Mouse (Mus musculus) left cerebral cortex, postnatal 4 days (tissue): ENCODE measurements around the gene Nupl1. TPM values are rescaled to one million over a fixed set of nuclear protein-coding genes. Genes with fewer than 3 reads are reported as not detected.
A peak's percentile ranks its signal among the peaks of the same experiment; 100 is the strongest.

Experiments used
- DNase-seq: peaks from one replicate; pipeline ENCODE4 v3.0.0-alpha.2; 2022
- intact Hi-C: fragments of 180-260 bp; cut with DNase I; formaldehyde crosslinking; loops from one replicate; pipeline ENCODE4 v1.15.1; 2025
- total RNA-seq, 2 experiments: library from RNA; stranded (reverse); gene quantifications; 2 replicates each; pipeline ENCODE4 v1.2.3; 2021

The Nupl1 gene
- not detected for total RNA-seq

DNA sequence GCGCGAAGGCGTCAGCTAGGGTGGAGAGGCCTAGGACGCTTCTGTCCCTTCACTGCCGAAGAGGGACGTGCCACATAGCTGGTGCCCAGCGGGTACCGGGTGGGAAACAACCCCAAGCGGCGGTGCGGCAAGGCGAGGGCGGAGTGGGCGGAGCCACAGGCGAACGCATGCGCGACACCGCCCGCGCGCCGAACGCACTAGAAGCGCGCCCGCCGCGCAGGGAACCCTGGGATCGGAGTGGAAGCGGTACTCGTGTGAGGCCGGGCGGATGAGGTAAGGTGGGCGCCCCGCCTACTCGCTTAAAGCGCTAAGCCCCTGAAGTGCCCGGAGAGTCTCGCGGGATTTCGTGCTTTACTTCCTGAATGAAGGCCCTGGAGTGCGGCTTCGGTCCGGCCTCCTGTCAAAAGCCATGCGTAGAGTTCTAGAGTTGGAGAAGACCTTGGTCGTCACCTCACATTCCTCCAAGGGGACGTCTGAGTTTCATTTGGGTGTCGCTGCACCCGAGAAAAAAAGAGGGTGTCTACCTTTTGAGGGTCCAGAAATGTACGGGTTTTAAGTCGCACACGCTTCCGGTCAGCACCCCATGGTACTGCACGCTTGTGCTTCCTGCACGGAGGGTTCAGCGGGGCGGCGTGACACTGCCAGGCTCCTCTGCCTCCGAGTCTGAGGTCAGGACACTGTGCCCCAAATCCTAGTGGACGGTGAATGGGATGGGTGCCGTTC is at the start of gene Nupl1, which contains the start of gene Gm49336:
Nupl1 (minus strand) TSS at position 151 of the 723 bp plus-strand sequence.
Gm49336 (minus strand) TSS at position 227 of the 723 bp plus-strand sequence.
- intact Hi-C loops = loop anchor here (5.0 kb wide), 1 partner anchor 446 kb away; no protein-coding TSS in a partner anchor
- peak; percentile 99 for DNase-seq

DNA sequence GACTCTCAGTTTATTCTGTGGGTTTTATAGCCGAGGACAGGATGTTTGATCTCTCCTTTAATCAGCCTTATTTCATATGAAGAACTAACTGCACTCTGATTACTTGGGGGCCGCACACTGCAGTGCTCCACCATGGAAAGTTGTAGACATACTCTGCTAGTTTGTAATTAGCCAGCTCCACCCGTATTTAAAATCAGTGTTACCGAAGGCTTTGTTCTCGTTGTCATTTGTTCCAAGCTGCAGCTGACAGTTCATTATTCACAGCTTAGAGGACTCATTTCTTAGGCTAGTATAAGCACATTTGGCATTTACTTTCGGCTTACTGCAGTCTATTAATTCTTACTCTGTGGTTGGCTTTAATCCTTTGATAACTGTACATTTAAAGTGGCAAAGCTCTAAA is 49.8 kb upstream of the Nupl1 start:
- no peak for DNase-seq
- intact Hi-C loops = loop anchor here (5.0 kb wide), 1 partner anchor 76 kb away; no protein-coding TSS in a partner anchor

DNA sequence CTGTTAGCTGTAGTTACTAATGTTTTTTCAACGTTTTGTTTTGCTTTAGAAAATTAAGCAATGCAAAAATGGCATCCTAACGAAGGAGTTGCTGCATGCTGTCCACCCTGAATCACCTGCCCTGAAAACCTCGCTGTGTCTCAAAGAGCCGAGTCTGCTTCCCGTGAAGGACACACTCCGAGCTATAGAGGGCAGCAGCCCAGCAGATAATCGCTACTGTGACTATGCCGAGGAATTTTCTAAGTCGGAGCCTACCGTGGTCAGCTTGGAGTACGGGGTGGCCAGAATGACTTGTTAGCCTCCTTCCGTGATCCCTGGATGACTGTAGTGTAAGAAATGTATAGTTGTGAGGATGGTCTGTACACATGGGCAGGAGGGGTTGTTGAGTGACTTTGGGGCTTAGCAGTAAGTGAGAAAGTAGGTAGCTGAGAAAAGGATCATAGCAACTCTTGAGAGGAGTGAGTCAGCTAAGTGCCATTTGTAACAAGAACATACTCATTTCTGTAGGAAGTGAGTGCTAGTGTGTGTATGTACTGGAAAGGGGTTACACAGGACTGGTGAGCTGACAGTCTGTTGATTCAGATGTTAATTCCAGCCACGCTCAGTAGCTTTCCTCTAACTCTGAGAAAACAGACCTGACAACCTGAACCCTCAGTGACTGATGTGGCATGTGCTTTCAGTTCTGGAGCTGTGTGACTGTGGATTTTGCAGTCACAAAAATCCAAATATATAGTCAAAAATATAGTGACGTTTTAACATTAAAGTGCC is 49.2 kb upstream of the Nupl1 start:
- DNase-seq = peak; percentile 27
- intact Hi-C loops = loop anchor here (5.0 kb wide), 1 partner anchor 77 kb away; no protein-coding TSS in a partner anchor

DNA sequence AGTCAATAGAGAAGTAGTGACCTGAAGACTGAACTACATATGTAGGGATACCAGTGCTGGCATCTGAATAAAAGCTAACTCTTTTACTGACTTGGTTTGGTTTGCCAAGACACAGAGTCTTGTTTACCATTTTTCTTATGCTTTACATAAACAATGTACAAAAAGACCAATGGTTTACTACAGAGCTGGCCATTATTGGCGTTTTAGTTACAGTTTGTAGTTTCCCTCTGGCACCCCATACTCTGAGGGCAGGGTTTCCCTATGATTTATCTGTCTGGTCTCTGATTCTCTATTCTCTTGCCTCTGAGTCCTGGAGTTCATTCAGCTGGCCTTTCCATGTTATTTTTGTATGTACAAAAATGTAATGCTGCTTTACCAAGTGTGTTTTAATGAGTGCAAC is 44.3 kb upstream of the Nupl1 start:
- intact Hi-C loops = no loop called here
- no peak for DNase-seq

DNA sequence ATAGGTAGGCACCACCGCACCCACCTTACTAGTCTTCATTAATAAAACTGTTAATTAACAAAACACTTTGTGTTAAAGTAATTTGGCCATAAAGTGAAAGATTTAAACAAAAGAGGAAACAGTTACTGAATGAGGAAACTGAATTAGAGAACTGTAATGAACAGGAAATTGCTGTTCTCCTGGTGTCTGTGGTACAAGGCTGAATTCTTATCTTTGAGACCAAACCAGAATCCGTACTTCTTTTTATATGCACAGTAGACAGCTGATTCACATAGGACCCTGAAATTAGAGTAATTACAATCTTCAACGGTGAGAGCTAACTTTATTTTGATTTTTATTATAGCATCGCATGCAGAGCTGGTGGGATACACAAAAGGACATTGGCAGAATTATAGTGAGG is 39.1 kb upstream of the Nupl1 start:
- no peak for DNase-seq
- intact Hi-C loops = no loop called here

DNA sequence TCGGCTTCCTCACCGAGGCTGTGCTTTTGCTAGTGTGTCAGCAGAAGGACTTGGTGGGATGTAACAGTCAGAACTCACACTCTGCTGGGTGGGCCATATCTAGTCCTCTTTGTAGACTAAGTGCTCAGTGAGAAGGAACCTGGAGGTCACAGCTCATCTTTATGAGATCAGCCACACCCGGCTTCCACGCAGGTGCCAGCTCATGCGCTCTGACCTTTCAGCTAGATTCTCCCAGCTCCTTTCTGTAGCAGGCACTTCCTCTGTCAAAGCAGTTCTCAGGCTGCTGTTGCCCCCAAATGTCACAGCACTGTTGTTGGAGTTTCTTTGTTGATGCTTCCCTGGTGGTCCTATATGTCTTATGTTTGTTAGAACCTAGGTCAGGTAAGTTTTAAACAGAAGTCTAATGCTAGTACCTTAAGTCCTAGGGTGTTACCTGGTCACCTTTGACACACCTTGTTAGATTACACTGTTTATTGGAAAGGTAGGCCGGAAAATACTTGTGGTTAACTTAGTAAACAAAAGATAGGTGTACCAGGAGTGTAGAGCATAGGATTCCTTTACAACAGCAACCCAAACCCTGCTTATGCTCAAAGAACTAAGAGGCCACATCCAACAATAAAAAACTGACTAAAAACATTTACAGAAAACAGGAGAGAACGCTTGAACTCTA is 35.1 kb upstream of the Nupl1 start:
- no peak for DNase-seq
- intact Hi-C loops = no loop called here

DNA sequence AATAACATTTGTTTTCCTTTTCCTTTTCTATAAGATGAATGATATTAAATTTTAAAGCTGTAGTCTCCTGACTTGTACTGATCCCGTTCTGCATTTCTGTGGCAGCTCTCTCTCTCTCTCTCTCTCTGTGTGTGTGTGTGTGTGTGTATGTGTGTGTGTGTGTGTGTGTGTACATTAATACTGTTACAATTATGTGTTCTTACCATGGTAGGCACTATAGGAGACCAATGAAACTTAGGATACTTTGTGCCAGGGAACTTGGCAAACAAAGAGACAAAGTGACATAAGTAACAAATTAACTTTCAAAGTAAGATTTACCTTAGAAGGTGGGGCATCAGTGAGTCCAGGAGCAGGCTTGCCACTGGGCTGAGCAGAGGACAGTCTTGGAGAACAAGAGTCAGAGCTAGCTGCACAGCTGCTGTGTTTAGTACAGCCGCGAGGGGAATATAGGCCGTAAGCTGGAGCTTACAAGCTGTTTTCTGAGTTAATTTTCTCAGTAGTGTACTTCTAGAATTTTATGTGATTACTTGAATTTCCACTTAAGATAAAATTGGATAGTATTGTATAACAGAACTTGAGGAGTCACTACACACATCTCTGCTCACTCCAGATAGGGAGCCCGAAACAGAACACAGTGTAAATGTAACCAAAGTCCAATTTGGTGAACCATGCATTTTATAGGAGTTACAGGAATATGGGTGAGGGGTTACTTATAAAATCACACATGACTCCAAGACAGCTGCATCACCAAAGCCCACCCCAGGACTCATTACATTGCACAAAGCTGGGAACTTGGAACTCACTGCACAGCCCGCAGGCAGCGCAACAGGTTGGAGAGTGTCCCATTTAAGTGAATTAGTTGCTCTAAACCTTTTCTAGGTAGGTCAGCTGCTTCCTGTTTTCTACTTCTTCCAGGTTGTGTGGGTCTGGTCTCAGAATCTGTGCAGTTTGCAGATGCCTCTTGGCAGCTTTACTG is 24.4 kb upstream of the Nupl1 start:
- DNase-seq = no peak
- intact Hi-C loops = no loop called here

DNA sequence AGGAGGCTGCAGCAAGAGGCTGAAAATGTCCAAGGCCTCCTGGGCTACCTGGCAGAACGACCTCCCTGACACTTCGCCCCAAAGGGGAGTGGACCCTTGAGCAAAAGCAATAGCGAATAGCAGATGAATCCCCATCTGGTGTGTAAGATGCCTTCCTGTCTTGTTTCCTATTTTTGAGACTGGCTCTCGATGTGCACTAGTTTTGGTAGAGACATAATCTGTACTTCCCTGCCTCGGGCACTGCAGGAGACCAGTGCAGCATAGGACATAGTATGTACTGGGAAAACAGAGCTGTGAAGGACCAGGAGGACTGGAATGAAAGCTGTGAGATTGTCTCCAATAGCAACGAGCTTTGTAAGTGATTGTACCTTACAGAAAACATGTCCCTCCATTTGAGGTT is 22.1 kb upstream of the Nupl1 start:
- DNase-seq = no peak
- intact Hi-C loops = no loop called here

DNA sequence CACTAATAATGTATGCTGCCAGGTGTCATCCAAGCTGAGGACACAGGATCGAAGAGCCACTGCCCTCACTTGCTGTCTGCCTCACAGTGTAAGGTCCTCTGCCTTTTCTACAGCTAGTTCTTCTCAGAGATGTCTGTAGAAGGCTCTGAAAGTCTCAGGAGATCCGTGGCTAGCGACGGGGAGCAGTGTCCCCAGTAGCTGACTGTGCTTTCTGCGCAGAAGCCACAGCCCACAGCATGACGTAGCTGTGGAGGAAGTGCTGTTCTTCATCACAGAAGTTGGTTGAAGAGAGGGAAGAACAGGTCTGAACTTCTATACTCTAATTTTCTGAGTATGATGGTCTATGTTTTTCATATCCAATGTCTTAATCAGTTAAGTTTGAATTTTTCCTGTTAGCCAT is 18.1 kb upstream of the Nupl1 start:
- DNase-seq = no peak
- intact Hi-C loops = no loop called here

DNA sequence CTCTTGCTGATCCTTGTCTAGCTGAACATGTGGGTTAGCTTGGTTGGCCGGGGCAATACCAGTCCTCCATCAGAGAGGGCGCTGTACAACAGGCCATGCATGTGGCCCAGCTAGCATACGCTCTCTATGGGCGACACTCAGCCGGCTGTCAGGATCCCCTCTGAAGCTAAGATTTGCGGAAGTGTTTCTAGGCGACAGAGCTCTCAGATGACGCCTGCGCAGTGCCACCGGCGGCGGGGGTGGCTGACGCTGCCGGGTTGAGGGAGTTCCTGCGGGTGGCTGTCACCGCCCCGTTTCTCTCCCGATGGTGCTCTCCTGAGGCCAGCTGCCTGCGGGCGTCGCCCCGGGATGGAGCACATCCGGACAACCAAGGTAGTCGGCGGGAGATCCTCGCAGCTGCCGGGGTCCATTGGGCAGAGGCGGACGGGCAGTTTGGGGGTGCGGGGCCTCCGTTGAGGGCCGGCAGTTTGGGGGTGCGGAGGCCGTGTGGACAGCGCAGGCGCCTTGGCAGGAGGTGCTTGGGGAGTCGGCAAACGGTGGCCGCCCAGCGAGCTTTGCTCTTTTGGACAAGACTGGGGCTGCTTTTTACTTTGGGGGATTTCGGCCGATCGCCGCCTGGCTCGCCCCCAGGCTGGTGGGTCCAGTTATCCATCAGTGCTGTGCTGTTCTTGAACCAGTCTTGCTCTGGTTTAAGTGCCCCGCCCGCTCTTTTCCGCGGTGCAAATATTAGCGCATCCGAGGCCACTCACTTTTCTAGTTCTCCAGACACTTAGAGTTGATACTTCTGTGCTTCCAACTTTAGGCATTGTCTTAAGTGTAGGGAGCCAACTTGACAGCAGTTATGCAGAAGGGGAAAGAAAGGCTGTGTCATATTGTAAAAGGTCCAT is 14.0 kb upstream of the Nupl1 start, which contains the start of gene Mtmr6:
Mtmr6 (plus strand) TSS at position 239 of the 887 bp plus-strand sequence.
- intact Hi-C loops = no loop called here
- DNase-seq = peak; percentile 93

DNA sequence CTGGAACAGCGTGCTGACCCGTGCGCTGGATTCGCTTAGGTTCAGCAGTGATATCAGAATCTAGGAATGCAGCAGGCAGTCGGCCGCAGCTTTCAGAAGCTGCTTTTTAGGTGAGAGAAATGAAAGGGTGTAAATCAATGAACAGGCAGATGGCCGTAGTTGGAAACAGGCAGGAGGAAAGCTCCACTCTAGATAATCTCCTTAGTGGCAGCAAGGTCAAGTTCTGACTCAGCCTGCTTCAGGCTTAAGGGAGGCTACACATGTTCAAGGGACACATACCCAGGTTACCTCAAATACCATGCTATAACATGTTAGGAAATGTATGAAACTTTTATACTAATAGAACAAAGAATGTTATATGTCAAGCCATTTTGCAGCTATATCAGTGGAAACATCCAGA is 11.1 kb upstream of the Nupl1 start:
- intact Hi-C loops = no loop called here
- no peak for DNase-seq

DNA sequence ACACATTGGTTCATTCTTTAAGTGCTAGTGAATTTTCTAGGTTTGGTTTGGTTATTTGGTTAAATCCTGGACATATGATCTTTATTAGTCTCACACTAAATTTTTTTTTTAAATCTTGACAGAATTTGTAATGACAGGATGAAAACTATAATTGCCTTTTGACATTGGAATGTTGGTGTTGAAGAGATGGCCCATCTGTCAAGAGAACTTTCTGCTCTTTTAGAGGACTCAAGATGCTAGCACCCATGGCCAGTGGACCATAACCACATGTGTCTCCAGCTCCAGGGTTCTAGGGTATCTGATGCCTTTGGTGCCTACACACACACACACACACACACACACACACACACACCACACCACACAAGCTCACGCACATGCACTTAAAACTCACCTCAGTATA is 6.6 kb upstream of the Nupl1 start:
- no peak for DNase-seq
- intact Hi-C loops = no loop called here

DNA sequence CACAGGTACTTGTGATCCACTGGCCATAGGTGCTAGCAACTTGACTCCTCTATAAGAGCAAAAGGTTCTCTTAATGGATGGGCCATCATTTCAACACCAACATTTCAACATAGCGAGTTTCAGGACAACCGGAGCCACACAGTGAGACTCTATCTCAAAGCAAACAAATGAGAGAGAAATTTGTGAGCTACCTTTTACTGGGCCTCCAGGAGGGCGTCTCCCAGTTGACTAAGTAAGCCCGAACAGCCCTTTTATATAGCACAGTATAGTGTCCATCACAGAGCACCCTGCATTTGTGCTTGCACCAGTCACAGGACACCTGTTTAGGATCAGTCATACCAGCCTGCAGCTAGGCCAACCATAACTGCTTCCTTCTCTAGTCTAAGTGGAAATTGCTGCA is 5.9 kb upstream of the Nupl1 start:
- DNase-seq = no peak
- intact Hi-C loops = no loop called here

DNA sequence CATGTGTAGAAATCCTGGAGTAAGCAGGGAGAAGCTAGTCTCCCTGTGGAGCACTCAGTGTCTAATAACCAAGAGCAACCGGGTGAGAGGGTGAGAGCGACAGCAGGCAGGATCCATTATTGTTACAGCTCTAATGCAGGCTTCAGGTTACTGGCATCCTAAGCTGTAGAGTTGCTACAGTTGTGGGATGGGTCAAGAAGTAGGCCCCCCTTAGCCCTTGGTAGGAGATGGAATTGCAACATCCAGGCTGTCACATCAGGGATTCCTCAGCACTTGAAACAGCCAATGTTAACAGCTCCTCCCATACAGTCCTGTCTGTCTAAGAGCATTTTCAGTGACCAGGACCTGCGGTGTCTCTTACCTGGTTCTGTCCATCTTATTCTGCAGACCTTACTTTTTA is 5.1 kb upstream of the Nupl1 start:
- intact Hi-C loops = no loop called here
- DNase-seq = no peak

DNA sequence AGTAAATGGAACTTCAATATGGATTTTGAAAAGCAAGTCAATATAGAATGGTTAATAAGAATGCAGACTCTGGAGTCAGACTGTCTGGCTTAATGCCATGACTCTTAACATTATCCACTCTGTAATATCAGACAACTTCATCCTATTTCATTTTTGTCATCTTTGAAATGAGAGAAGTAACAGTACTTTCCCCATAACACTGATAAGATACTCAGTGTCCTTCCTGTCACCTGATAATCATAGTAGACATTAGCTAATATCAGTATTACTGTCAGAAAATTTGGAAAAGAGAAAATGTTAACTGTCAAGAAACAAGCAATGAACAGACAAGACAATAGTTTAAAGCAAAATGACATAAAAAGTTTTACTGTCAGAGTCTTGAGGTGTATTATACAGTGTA is 3.5 kb upstream of the Nupl1 start:
- no peak for DNase-seq
- intact Hi-C loops = loop anchor here (5.0 kb wide), 1 partner anchor 443 kb away; no protein-coding TSS in a partner anchor

DNA sequence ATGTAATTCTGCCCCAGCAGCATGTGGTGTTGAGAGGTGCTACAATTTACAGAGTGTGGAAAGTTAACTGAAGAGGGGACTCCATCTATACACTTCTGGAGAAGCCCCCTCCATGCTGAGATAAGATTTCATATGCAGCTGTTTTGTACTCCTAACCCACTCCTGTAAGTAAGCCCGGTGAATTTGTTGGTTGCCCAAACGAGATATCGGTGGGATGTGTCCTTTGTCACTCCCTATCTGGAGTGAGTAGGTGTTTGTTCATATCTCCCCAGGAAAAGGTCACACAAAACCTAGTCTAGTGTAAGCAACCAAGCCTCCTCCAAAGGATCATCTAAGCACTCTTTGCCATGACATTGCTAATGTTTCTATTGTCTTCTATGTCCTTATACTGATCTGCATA is 2.2 kb upstream of the Nupl1 start:
- no peak for DNase-seq
- intact Hi-C loops = loop anchor here (5.0 kb wide), 1 partner anchor 444 kb away; no protein-coding TSS in a partner anchor

DNA sequence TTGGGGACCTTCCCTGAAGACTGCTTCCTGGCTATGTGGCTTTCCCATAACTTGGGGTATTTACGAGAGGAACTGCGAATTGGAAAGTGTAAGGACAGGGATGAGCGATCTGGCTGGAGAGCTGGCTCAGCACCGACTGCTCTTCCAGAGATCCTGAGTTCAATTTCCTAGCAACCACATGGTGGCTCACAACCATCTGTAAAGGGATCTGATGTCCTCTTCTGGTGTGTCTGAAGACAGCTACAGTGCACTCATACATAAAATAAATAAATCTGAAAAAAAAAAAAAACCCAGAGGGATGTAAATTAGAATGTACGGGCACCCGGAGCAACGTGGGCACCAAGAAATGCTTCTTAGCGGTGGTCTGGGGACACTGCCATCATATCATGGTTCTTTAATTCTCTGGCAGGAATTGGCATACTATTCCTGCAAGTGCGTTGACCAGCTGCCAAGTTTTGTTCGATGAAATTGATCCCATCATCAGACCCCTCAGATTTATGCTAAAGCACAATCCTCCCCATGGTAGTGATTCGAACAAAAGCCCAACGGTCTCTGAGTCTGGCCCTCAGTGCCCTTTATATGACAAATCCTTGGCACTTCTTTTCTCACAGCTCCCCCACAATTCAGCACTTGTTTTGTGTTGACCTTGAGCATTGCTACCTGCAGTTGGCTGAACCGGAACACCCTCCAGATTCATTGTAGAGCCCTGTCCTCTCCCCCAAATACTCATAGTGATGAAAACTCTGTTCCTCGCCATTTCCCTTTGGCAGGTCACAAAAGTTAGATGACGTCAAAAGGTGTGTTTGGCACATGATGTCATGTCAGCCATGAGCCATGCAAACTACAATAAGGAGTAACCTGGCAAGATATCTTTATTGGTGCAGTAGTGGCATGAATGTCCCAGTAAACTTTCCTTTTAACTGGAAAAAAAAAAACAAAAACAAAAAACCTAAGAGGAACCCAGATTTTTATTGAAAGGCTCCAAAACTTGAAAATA is 1.1 kb upstream of the Nupl1 start:
- intact Hi-C loops = loop anchor here (5.0 kb wide), 1 partner anchor 445 kb away; no protein-coding TSS in a partner anchor
- DNase-seq = peak; percentile 35

DNA sequence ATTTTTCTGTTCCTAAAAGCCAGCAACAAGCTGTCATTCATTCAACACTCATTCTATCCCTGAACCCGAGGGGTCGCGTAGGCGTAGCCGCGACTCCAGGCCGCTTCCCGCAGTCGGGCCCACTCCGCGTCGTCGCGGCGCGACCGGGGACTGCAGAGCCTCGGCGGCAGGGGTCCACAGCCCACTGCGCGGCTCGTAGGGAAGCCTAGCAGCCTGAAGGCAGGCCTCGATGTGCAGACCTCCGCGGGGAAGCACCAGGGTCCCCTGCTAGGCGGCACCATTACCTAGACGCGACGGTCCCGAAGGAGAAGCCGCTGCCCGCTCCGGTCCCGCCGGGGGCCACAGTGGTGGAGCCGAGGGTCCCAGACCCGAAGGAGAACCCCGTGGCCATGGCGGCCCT is 352 bp downstream of the Nupl1 start:
- DNase-seq = peak; percentile 56
- intact Hi-C loops = loop anchor here (5.0 kb wide), 1 partner anchor 446 kb away; no protein-coding TSS in a partner anchor
